Mouse (Mus musculus): ENCODE data around the gene Atp13a2. TPM values are rescaled to one million over a fixed set of nuclear protein-coding genes. Genes with fewer than 3 reads are reported as not detected.

Atp13a2 gene
- total RNA-seq, 4 experiments from 2014 or later = 40.4 to 56.6 (median 46.2) TPM

DNA sequence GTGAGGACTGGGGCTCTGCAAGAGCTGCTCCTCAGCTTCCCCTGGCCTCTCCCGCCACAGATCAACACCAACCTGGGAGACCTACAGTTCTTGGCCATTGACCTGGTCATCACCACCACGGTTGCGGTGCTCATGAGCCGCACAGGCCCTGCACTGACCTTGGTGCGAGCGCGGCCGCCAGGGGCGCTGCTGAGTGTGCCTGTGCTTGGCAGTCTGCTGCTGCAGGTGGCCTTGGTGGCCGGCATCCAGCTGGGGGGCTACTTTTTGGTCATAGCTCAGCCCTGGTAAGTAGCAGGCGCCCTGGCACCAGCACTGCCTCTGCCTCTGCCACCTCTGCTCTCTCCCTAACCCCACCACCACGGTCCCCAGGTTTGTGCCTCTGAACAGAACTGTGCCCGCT is 19.3 kb downstream of the Atp13a2 start:
- DNase-seq = peak; percentile 50

DNA sequence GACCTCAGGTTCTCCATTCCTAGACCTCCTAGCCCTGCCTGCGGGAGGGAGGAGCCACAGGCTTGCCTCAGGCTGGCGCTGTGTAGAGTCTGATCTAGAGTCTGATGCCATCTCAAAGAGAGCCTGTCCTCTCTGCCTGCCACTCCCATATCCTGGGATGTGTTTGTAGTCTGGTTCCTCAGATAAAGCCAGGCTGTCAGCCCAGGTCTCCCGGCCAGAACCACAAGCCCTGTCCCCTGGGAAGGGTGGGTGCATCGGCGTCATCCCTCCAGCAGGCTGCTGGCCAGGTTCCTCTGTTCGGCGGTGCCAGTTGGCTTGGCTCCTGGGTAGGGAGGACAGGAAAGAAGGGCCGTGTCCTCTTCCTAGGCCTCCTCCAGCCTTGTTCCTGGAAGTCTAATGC is 21.4 kb downstream of the Atp13a2 start:
- DNase-seq = peak; percentile 47

DNA sequence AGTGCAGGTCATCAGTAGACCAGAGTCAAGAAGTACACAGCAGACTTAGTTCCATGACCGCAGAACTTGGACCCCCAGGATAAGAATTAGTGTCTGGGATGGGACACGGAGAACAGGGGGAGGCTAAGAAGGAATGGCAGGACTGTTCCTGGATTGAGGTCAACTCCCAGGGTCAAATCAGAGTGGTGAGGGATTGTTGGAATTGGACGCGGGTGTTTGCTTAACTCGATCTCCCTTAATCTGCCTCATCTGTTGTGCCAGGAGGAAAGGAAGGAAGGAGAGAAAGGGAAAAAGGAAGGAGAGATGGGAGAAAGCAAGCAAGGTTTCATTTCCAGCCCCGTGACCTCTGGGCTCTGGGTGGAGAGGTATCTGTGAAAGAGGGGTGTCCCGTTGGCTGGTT is 23.4 kb downstream of the Atp13a2 start, which contains the start of gene Mfap2:
Mfap2 (plus strand) TSS at position 301 of the 400 bp plus-strand sequence.
- no peak for DNase-seq

DNA sequence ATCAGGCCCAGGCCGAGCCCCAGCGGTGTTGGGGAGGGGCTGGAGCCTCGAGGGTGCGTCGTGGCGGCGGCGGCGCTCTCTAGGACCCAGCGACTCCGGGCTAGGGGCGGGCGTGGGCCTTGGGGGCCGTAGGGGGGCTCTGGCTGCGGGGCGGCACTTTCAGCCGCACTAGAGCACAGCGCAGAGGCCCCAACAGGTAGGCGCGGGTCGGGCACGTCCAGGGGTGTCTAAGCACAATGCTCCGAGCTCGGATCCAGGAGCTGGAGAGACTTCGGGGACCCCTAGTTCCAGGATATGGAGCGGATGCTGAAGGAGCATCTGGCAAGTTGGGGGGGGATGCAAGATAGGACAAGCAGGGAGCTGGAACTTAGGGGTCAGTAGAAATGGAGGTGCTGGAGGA is 23.9 kb downstream of the Atp13a2 start:
- DNase-seq = no peak

DNA sequence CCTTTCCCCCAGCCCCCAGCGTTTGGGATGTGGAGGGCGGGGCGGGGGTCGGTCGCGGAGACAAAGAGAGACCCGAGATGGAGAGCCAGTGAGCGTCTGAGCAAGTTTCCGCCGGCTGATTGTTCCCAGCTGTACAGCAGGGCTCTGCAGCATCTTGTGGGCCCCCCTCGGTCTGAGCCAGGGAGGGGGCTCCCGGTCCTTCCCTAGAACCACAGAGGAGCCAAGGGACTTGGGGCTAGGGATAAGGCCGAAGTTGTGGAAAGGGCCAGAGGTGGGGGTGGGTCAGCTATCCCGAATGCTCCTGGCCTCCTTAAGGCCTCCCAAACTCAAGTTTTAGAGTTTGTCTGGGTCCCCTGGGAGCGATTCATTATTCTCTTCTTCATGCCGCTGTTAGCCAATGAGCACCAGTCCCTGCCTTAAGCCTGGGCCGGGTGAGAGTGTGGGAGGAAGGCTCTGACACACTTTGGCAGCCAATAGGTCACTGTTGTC is 24.3 kb downstream of the Atp13a2 start:
- no peak for DNase-seq

DNA sequence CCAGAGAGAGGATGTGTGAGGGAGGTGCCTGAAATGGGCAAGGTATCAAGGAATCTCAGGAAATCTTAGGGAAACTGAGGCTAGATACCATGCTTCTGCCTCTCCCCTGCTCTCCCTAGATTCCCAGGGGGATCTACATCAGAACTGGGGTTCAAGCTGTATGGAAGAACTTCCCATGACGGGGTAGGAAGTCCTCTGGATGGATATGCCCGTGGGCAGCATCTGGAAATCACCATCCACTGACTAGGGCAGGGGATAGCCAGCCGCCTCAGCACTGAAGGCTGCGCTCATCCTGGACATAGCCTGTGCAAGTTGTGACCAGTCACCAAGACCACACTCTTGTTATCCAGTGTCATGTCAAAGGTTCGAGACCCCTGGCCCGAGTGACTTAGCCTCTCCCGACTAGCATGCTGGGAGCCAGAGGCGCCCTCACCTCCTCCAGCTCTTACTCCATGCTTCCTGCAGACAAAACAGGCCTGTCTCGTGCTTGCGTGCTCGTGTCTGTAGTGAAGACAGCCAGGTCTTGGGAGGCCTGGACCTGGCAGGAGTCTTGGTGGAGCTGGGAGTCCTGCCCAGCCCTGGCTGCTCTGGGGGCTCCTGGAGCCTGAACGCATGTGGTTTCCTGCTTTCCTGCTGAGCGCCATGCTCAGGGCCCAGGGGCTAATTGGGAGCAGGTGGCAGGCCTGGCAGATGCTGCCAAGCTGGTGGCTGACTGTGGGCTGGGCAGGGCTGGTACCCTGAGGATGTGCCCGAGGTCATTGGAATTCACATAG is 25.1 kb downstream of the Atp13a2 start:
- DNase-seq = no peak

DNA sequence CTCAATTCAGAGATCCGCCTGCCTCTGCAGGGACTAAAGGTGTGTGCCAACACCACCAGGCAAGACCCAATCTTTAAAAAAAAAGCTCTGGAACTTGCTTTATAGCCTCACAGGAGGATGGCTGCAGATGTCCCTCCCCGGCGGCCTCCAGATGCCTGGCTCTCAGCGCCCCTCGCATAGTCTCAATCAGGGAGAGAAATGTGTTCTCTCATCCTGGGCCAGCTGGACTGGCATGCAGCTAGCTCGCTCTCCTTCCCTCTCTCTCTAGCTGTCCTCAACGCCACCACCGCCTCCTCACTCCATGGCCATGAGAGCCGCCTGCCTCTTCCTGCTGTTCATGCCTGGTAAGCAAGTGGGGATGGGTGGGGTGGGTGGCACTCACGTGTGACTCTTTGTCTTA is 25.9 kb downstream of the Atp13a2 start:
- DNase-seq = no peak

DNA sequence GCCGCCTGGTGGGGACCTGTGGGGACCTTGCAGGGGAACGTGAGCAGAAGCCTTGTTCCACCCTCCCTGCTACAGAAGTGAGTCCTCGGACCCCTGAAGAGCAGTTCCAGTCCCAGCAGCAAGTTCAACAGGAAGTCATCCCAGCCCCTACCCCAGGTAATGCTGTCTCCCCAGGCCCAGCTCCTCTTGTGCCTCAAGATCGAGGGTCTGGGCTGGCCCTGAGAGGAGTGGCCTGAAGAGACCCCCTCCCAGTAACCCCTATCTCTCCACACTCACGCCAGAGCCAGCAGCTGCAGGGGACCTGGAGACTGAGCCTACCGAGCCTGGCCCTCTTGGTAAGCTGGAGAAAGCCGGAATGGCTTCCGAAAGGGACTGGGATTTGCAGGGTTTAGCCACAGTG is 27.4 kb downstream of the Atp13a2 start:
- no peak for DNase-seq

DNA sequence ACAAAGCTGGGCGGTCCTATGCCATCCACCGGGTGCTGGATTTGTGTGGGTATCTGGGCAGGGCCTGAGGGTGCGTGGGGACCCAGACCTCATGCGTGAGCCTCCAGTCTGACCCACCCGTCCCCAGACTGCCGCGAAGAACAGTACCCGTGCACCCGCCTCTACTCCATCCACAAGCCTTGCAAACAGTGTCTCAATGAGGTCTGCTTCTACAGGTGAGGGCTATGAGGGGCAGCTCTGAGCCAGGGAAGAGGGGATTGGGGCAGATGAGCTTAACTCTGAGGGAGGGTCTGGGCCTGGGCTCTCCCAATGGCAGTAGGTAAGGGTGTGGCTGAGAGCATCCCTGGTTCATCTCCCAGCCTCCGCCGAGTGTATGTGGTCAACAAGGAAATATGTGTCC is 28.2 kb downstream of the Atp13a2 start:
- DNase-seq = no peak

DNA sequence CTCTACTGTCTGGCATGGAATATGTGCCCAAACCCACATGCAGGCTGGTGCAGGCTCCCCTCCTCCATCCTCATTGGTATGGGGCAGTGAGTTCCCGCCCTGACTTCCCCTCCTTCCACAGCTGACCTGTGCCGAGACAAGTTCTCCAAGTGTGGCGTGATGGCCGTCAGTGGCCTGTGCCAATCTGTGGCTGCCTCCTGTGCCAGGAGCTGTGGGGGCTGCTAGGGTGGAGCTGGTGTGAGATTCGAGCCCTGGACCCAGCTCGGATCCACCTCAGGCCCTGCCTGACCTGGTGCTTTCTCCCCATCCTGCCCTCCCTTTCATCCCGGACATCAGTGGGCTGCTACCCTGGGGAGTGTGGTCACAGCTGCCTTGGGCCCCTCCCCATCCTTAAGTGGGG is 28.7 kb downstream of the Atp13a2 start:
- no peak for DNase-seq

DNA sequence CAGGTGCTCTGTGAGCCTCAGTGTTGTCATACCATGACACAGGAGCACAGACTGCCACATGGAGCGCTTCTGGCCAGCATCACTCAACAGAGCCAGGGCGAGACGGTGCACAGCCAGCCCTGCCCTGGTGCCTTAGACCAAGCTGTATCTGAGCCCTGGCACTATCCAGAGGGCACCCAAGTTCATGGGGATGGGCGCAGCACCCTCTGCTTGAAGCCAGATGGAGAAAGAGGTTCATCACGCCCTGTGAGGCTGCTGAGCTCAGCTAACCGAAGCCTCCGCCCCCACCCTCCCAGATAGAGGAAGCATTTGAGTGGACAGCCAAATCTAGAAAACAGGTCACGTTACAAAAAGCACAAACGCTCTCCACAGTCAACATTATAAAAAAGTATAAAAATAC is 29.6 kb downstream of the Atp13a2 start:
- no peak for DNase-seq

DNA sequence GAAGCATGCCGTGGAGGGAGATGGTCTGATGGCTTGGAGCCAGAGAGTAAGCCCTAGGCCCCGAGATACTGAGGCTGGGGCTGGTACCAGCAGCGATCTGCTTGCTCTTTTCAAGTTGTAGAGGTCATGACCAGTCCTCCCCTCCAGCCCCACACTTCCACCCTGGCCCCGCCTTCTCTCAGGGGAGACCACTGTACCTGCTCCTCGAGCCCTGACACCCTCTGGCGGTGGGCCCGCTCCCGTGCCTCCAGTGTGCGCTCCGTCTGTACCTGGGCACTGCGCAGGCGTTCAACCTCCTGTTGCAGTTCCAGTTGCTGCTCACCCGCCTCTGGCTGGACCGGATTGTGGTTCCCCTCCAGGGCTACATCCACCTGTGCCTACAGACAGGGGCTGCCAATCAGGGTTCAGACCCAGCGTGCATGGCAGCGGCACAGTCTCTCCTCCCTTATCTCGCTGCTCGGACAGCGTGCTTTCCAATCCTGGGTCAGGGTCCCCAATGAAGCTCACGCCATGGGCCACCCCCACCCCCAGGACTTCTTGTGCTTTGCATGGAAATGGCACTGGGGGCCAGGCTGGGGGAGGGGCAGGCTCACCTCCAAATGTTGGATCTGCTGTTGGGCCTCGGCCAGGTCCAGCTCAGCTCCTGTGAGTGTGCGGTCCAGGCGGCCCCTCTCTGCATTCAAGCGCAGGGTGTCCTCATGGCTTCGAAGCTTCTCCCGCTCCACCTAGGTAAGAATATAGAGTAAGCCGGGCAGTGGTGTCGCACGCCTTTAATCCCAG is 31.2 kb downstream of the Atp13a2 start:
- no peak for DNase-seq

DNA sequence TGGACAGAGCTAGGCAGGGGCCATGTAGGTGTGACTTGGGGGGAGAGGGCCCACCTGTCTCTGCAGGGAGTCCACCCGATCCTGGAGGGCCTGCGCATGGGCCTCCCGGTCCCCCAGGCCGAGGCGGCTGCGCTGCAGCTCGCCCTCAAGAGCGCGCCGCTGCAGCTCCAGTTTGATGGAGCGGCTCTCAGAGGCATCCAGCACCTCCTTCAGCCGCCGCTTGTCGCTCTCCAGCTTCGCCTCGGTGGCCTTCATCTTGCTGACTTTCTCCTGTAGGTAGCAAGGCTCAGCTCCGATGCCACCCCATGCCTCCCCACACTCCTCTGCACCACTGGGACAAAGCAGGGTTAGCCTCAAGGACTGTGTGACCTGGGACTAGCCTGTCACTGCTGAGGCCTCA is 33.5 kb downstream of the Atp13a2 start:
- no peak for DNase-seq

DNA sequence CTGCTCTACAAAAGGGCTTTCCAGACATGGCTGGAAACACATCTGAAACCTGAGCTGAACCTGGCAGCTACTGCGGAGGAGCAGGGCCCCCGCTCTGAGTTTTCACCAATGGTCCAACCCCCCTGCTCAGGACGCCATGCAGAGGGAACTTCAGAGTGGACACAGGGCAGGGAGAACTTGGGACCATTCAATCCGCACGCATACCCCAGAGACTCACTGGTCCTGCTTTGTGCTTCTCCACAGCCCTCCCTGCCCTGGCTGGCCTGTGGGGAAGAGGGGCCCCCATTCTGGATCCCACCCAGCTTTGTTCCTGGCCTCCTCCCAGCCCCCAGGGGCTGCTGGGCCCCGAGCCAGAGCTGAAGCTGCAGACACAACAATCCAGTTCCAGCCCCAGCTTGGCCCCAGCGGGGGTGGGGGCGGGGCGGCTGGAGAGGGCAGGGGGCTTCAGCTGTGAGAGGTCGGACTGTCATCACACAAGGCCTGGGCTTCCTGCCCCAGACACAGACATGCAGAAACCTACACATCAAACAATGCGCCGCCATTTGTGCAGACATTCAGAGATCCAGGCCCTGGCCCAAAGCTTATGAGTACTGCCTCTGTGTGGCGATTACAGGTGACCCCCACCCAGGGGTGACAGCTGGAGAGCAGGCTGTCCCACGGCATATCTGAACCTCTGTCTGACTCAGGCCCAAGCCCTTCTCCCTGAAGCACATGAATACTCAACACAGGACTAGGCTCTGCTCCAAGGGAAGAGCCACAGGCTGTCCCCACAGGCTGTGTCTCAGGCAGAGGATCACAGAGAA is 34.3 kb downstream of the Atp13a2 start:
- no peak for DNase-seq

DNA sequence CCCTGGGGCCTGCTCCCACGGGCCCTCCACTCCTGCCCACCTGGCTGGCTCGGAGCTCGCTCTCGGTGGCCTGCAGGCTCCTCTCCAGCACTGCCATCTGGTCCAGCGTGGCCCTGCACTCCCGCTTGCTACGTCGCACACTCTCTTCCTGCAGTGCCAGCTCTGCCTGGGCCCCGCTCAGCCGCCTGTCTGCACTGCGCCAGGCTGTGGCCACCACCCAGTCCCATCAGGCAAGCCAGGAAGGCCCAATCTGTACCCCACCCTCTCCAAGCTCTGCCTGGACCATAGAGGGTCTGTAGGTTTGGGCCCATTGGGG is 34.9 kb downstream of the Atp13a2 start:
- no peak for DNase-seq

DNA sequence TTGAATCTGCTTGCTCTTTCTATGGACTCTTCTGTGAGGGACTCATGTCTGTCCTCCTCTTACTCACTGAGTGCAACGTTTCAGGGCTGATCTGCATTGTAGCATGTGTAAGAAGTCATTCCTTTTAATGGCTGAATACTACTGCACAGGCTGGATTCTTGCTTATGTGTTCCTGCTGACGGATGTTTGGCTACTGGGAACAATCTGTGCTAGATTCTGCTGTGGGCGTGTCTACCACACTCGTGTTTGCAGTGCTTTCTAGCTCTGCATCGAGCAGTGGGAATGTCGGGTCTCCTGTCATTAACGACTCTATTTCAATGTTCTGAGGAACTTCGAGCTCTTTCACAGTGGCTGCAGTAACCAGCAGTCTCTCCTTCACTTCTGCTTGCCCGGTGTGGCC is 37.4 kb downstream of the Atp13a2 start:
- no peak for DNase-seq

DNA sequence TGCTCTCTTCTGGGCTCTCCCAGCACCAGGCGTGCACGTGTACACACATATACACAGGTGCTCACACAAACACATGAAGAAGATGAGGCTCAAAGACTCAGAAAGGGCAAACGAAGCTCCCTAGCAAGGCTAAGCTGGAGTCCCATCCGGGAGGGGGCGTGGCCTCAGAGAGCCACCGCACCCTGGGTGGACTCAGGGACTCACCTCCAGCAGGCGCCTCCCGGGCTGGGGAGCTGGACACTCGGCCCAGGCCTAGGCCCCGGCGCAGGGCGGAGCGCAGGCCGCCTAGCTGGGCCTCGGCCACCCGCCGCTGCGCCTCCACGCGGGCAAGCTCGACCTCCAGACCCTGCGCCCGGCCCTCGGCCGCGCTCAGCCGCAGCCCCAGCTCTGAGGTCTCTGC is 38.3 kb downstream of the Atp13a2 start:
- no peak for DNase-seq

DNA sequence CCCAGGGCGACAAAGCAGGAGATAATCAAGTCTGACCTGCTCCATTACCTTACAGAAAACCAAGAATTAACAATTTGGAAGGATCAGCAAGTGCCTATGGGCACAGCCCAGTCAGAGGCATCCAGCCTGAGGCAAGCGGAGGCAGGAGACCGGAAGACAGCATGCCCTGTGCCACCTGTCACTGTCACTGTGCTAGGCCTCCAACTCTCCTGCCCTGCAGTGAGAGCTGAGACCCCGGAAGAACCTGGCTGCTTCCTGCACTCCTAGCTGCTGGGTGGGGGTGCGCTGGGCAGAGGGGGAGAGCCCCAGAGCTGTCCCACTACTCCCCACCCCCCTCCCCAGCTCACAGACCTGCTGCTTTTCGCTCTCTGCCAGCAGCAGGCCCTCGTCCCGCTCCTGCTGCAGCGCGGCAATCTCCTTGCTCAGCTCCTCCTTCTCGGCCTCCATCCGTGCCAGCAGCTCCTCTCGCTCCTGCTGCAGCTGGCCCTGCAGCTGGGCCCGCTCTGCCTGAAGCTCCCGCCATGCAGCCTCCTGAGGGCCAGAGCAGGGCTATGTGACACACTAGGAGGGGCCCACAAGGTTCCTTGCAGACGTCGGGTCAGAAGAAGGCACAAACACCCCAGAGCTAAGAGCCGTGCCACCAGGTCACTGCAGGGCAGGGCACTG is 44.0 kb downstream of the Atp13a2 start:
- DNase-seq = no peak

DNA sequence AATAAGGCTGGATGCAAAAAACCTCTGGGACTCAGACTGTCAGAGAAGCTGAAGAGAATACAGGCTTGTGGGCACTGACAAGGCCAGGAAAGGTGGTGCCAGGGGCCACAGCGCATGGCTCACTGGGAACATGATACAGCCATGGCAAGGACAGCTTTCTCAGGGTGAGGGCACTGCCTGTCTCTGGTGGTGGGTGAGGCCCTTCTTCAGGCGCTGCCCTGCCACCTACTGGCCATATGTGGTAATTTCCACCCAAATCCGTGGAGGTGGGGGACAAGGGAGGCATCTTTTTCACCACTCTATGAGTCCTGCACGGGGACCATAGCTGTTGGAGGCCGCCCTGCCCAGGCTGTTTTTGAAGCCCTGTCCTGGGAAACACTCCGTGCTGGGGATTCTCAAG is 45.1 kb downstream of the Atp13a2 start:
- peak; percentile 77 for DNase-seq

DNA sequence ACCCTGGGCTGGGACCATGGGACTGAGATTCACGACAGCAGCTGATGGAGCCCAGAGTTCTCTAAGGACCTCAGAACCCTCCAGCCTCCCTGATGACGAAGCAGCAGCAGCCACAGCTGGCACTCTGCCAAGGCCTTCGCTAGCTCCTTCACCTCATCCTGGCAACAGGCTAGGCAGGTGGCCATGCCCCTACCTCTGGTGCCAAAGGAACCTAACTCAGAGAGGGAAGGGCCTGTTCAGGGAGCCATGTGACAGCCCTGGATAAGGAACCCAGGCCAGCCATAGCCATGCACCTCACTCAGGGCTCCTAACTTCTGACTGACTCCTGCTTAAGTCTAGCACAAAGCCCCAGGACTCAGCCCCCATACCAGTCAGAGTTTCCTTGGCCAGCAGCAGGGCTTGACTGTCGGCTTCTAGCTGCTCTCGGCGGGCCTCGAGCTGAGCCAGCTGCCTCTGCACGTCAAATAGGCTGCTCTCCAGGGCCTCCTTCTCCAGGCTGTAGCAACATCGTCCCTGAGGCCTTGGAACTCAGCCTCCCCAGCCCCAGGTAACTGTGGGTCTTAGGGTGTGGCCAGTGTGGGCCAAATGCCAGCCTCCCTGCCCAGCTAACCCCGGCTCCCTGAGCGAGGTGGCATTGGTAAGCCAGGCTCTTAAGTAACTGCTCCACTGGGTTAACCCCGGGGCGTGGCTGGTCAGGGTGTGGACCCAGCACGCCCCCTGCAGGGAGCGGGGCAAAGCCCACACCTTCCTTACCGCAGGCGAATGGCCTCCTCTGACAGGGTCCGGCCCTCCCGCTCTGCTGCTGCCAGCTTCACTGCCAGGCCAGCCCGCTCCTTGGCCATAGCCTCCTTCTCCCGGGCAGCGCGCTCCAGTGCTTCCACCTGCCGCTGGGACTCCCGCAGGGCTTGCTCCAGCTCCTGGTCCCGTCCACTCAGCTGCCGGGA is 47.2 kb downstream of the Atp13a2 start:
- peak; percentile 44 for DNase-seq

DNA sequence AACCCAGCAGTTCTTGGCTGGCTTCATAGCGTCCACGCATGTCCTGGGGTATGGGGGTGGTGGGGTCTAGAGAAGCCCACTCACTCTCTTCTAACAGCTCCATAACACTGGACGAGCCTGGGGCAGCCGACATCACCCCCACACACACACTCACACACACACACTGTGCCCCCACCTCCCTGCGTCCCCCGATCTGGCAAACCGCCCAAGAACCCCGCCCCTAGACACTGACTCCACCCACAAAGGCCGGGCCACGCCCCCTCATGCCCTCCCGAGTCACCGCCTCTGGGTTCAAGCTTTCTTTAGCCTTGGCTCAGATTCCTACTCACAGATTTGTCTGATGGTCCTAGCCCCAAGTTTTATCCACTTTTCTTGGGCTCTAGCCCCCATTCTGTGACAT is 54.4 kb downstream of the Atp13a2 start:
- no peak for DNase-seq

All from adrenal gland, adult 8-10 months (tissue).